Mouse (Mus musculus): ENCODE results near the gene Casq2. TPM values are rescaled to one million over a fixed set of nuclear protein-coding genes. Genes with fewer than 3 reads are reported as not detected.
A peak's percentile ranks its signal among the peaks of the same experiment; 100 is the strongest.

Gene Casq2
- polyA plus RNA-seq, 1 experiment from 2014 or later: 8.9 TPM

DNA sequence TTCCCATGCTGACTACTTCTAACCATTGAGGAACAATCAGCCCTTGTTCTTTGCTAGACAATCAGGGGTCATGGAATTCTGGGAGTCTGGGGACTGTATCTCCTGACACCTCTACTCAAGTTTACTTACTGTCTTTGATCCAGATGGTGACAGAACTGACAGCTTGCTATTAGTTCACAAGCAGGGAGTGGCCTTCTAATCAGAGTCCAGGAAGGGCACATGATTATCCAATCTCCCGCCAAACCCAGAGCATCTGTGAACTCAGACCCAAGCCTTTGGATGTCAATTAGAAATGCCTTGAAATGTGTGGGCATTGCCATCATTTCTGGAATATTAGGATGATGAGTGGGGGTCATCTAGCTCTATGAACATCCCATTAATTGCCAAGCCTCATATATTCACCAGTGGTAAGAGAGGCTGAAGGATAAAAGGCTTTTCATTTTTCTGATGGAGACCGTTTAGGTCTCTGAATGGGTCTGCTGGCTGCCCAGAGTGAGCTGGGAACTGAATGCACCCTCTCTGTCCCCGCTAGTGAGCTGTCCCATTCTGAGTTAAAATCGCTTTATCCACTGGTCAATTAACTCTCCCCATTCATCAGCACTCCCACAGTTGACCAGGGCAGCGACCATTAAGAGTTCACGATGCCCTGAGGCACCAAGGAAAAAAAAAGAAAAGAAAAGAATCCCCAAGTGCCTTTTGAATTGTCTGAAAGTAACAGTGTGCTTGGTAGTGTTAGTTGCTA lies 59.6 kb downstream of the Casq2 start:
- WGBS: 29% methylated on average over 6 of the region's 6 CpGs
- H3K4me1 ChIP-seq (ENCODE audit: control insufficient read depth, insufficient read depth, low read length): peaks cover 6% of the 10 kb centered on the region
- H3K4me3 ChIP-seq (ENCODE audit: low read depth, low read length): no peak overlapping the region
- H3K27ac ChIP-seq (ENCODE audit: low read depth, low read length): no peak overlapping the region
- no peaks in the 10 kb centered on the region for H3K27me3 ChIP-seq (ENCODE audit: control insufficient read depth, insufficient read depth, low read length)
- H3K36me3 ChIP-seq (ENCODE audit: control insufficient read depth, insufficient read depth, low read length): no peaks in the 10 kb centered on the region
- H3K9me3 ChIP-seq (ENCODE audit: control insufficient read depth, low read length): no peaks in the 10 kb centered on the region
- DNase-seq (ENCODE audit: low spot score) (peak; percentile 16), ATAC-seq (ENCODE audit: insufficient read depth, low FRiP score, low TSS enrichment) (no peak)
- H3K9ac ChIP-seq (ENCODE audit: low read length): no peak overlapping the region
- no peak overlapping the region for H3K4me2 ChIP-seq (ENCODE audit: low read depth)

- ATAC-seq (ENCODE audit: insufficient read depth, low FRiP score, low TSS enrichment) (no peak), DNase-seq (ENCODE audit: low spot score) (no peak)
- H3K36me3 ChIP-seq (ENCODE audit: control insufficient read depth, insufficient read depth, low read length): no peaks in the 10 kb centered on the region
- H3K4me1 ChIP-seq (ENCODE audit: control insufficient read depth, insufficient read depth, low read length): peaks cover 6% of the 10 kb centered on the region
- no peak overlapping the region for H3K4me3 ChIP-seq (ENCODE audit: low read depth, low read length)
- WGBS: 69% methylated on average over 6 of the region's 6 CpGs
- no peak overlapping the region for H3K9ac ChIP-seq (ENCODE audit: low read length)
- no peak overlapping the region for H3K27ac ChIP-seq (ENCODE audit: low read depth, low read length)
- H3K9me3 ChIP-seq (ENCODE audit: control insufficient read depth, low read length): no peaks in the 10 kb centered on the region
- no peak overlapping the region for H3K4me2 ChIP-seq (ENCODE audit: low read depth)
- no peaks in the 10 kb centered on the region for H3K27me3 ChIP-seq (ENCODE audit: control insufficient read depth, insufficient read depth, low read length)
Measured at GRCm38 (mm10) chr3:102146428-102146827, 60.2 kb downstream of the Casq2 start.

- Histone ChIP-seq H3K4me3 (ENCODE audit: low read depth, low read length) (no peak overlapping the region), H3K9ac (ENCODE audit: low read length) (no peak overlapping the region), H3K36me3 (ENCODE audit: control insufficient read depth, insufficient read depth, low read length) (no peaks in the 10 kb centered on the region), H3K27me3 (ENCODE audit: control insufficient read depth, insufficient read depth, low read length) (no peaks in the 10 kb centered on the region), H3K4me1 (ENCODE audit: control insufficient read depth, insufficient read depth, low read length) (peaks cover 6% of the 10 kb centered on the region), H3K4me2 (ENCODE audit: low read depth) (no peak overlapping the region), H3K9me3 (ENCODE audit: control insufficient read depth, low read length) (no peaks in the 10 kb centered on the region), H3K27ac (ENCODE audit: low read depth, low read length) (no peak overlapping the region)
- DNase-seq (ENCODE audit: low spot score): no peak
- WGBS: 77% methylated on average over 4 of the region's 4 CpGs
- no peak for ATAC-seq (ENCODE audit: insufficient read depth, low FRiP score, low TSS enrichment)
Measured at GRCm38 (mm10) chr3:102147189-102147588, 61.0 kb downstream of the Casq2 start.

DNA sequence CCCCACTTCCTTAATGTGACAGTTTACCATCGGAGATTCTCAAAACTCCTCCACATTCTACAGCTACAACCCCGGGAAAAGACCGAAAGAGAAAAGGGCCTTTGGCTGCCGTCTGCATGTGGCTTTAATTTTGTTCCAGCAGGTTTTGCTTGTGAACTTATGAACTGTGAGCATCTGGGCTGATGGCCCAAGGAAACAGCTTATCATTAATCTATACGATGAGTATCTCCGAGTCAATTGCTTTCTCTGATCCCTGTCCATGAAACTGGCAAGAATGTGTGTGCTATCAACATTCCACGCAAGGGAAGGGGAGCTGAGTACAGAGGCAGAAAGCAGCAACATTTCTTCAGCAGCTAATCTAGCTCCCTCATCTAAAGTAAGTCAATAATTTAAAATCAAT lies 63.7 kb downstream of the Casq2 start:
- Histone ChIP-seq H3K27ac (ENCODE audit: low read depth, low read length) (no peak overlapping the region), H3K4me1 (ENCODE audit: control insufficient read depth, insufficient read depth, low read length) (peaks cover 6% of the 10 kb centered on the region), H3K27me3 (ENCODE audit: control insufficient read depth, insufficient read depth, low read length) (no peaks in the 10 kb centered on the region), H3K9ac (ENCODE audit: low read length) (no peak overlapping the region), H3K9me3 (ENCODE audit: control insufficient read depth, low read length) (no peaks in the 10 kb centered on the region), H3K4me2 (ENCODE audit: low read depth) (no peak overlapping the region), H3K4me3 (ENCODE audit: low read depth, low read length) (no peak overlapping the region), H3K36me3 (ENCODE audit: control insufficient read depth, insufficient read depth, low read length) (no peaks in the 10 kb centered on the region)
- ATAC-seq (ENCODE audit: insufficient read depth, low FRiP score, low TSS enrichment) (no peak), DNase-seq (ENCODE audit: low spot score) (peak; percentile 17)
- 53% methylated on average over 7 of the region's 7 CpGs for WGBS

GRCm38 (mm10) chr3:102151850-102152249 lies 65.6 kb downstream of the Casq2 start:
- Histone ChIP-seq H3K27ac (ENCODE audit: low read depth, low read length) (no peak overlapping the region), H3K36me3 (ENCODE audit: control insufficient read depth, insufficient read depth, low read length) (no peaks in the 10 kb centered on the region), H3K4me2 (ENCODE audit: low read depth) (no peak overlapping the region), H3K9me3 (ENCODE audit: control insufficient read depth, low read length) (no peaks in the 10 kb centered on the region), H3K4me1 (ENCODE audit: control insufficient read depth, insufficient read depth, low read length) (peaks cover 4% of the 10 kb centered on the region), H3K27me3 (ENCODE audit: control insufficient read depth, insufficient read depth, low read length) (no peaks in the 10 kb centered on the region), H3K4me3 (ENCODE audit: low read depth, low read length) (no peak overlapping the region), H3K9ac (ENCODE audit: low read length) (no peak overlapping the region)
- WGBS: 64% methylated on average over 4 of the region's 4 CpGs
- ATAC-seq (ENCODE audit: insufficient read depth, low FRiP score, low TSS enrichment) (no peak), DNase-seq (ENCODE audit: low spot score) (no peak)

DNA sequence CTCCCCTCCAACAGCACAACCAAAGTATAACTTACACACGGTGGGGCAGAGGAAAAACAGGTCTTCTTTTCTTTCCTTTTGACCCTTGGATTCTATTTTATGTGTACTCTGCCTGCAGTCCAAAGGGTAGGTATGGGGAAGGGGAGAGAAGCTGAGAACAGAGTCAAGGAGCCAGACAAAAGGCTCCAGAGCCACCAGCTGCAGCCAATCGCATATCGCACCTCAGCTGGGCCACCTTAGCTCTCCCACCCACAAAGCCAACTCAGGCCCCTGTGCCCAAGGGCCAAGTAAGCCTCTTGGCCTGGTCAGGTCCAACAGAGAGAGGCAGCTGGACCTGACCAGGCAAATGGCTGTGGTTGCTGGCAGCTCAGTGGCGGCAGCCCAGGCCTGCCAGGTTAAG lies 66.3 kb downstream of the Casq2 start:
- no peak overlapping the region for H3K9ac ChIP-seq (ENCODE audit: low read length)
- peaks cover 4% of the 10 kb centered on the region; the same call in 1 of the 2 replicates for H3K4me1 ChIP-seq (ENCODE audit: control insufficient read depth, insufficient read depth, low read length)
- H3K4me3 ChIP-seq (ENCODE audit: low read depth, low read length): no peak overlapping the region
- DNase-seq (ENCODE audit: low spot score) (no peak), ATAC-seq (ENCODE audit: insufficient read depth, low FRiP score, low TSS enrichment) (no peak)
- H3K27ac ChIP-seq (ENCODE audit: low read depth, low read length): no peak overlapping the region
- no peak overlapping the region for H3K4me2 ChIP-seq (ENCODE audit: low read depth)
- H3K36me3 ChIP-seq (ENCODE audit: control insufficient read depth, insufficient read depth, low read length): no peaks in the 10 kb centered on the region
- WGBS: 33% methylated on average over 4 of the region's 4 CpGs
- no peaks in the 10 kb centered on the region for H3K27me3 ChIP-seq (ENCODE audit: control insufficient read depth, insufficient read depth, low read length)
- no peaks in the 10 kb centered on the region for H3K9me3 ChIP-seq (ENCODE audit: control insufficient read depth, low read length)

- Histone ChIP-seq H3K4me3 (ENCODE audit: low read depth, low read length) (no peak overlapping the region), H3K4me2 (ENCODE audit: low read depth) (no peak overlapping the region), H3K4me1 (ENCODE audit: control insufficient read depth, insufficient read depth, low read length) (peaks cover 4% of the 10 kb centered on the region; the same call in 1 of the 2 replicates), H3K9ac (ENCODE audit: low read length) (no peak overlapping the region), H3K36me3 (ENCODE audit: control insufficient read depth, insufficient read depth, low read length) (no peaks in the 10 kb centered on the region; the same call in 1 of the 2 replicates), H3K9me3 (ENCODE audit: control insufficient read depth, low read length) (no peaks in the 10 kb centered on the region), H3K27me3 (ENCODE audit: control insufficient read depth, insufficient read depth, low read length) (no peaks in the 10 kb centered on the region), H3K27ac (ENCODE audit: low read depth, low read length) (no peak overlapping the region)
- ATAC-seq (ENCODE audit: insufficient read depth, low FRiP score, low TSS enrichment) (no peak), DNase-seq (ENCODE audit: low spot score) (no peak)
- WGBS: 14% methylated on average over 4 of the region's 4 CpGs
Measured at GRCm38 (mm10) chr3:102152872-102153271, 66.7 kb downstream of the Casq2 start.

GRCm38 (mm10) chr3:102154107-102154506 lies 67.9 kb downstream of the Casq2 start:
- H3K4me2 ChIP-seq (ENCODE audit: low read depth): no peak overlapping the region
- H3K4me3 ChIP-seq (ENCODE audit: low read depth, low read length): no peak overlapping the region
- 86% methylated on average over 7 of the region's 7 CpGs for WGBS
- H3K27ac ChIP-seq (ENCODE audit: low read depth, low read length): no peak overlapping the region
- H3K9me3 ChIP-seq (ENCODE audit: control insufficient read depth, low read length): no peaks in the 10 kb centered on the region
- ATAC-seq (ENCODE audit: insufficient read depth, low FRiP score, low TSS enrichment) (no peak), DNase-seq (ENCODE audit: low spot score) (no peak)
- H3K27me3 ChIP-seq (ENCODE audit: control insufficient read depth, insufficient read depth, low read length): no peaks in the 10 kb centered on the region
- no peaks in the 10 kb centered on the region; the same call in 1 of the 2 replicates for H3K36me3 ChIP-seq (ENCODE audit: control insufficient read depth, insufficient read depth, low read length)
- no peak overlapping the region for H3K9ac ChIP-seq (ENCODE audit: low read length)
- H3K4me1 ChIP-seq (ENCODE audit: control insufficient read depth, insufficient read depth, low read length): peaks cover 4% of the 10 kb centered on the region; the same call in 1 of the 2 replicates

DNA sequence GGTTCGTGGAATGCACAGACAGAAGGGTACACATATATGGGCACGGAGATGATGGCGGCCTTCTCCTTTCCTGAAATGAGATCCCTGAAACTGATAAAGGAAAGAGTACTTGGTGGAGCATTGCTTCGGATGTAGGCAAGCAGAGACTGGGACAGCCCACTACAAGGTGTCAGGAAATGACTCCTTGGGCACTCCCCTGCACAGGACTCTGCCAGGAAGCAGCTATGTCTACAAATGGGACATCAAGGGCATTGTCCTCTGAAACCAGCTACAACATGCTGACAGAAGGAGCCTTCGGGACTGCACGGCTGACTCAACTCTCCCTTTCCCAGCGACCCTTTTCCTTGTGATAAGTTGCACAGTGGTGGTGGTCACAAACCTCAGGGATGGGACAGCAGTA lies 70.5 kb downstream of the Casq2 start:
- Histone ChIP-seq H3K27ac (ENCODE audit: low read depth, low read length) (no peak overlapping the region), H3K9ac (ENCODE audit: low read length) (no peak overlapping the region), H3K4me1 (ENCODE audit: control insufficient read depth, insufficient read depth, low read length) (no peaks in the 10 kb centered on the region), H3K9me3 (ENCODE audit: control insufficient read depth, low read length) (no peaks in the 10 kb centered on the region), H3K4me3 (ENCODE audit: low read depth, low read length) (no peak overlapping the region), H3K36me3 (ENCODE audit: control insufficient read depth, insufficient read depth, low read length) (no peaks in the 10 kb centered on the region; the same call in 1 of the 2 replicates), H3K27me3 (ENCODE audit: control insufficient read depth, insufficient read depth, low read length) (no peaks in the 10 kb centered on the region), H3K4me2 (ENCODE audit: low read depth) (no peak overlapping the region)
- WGBS: 88% methylated on average over 7 of the region's 7 CpGs
- ATAC-seq (ENCODE audit: insufficient read depth, low FRiP score, low TSS enrichment) (no peak), DNase-seq (ENCODE audit: low spot score) (no peak)

All from neural tube, embryonic 11.5 days (tissue).